Mouse (Mus musculus): ENCODE data around the gene AA986860.

- TF ChIP-seq CTCF (IDR thresholded peaks at IDR 0.05; ENCODE audit: control insufficient read depth, insufficient read depth, insufficient replicate concordance, low read depth, low read length) (no peak), POLR2A (IDR thresholded peaks at IDR 0.05; ENCODE audit: control insufficient read depth, low read depth, low read length) (no peak)
These were observed at the start of gene AA986860 for GRCm38 (mm10) chr1:130731741-130732337.
